Mouse (Mus musculus): ENCODE data around the gene BC048403.

DNA sequence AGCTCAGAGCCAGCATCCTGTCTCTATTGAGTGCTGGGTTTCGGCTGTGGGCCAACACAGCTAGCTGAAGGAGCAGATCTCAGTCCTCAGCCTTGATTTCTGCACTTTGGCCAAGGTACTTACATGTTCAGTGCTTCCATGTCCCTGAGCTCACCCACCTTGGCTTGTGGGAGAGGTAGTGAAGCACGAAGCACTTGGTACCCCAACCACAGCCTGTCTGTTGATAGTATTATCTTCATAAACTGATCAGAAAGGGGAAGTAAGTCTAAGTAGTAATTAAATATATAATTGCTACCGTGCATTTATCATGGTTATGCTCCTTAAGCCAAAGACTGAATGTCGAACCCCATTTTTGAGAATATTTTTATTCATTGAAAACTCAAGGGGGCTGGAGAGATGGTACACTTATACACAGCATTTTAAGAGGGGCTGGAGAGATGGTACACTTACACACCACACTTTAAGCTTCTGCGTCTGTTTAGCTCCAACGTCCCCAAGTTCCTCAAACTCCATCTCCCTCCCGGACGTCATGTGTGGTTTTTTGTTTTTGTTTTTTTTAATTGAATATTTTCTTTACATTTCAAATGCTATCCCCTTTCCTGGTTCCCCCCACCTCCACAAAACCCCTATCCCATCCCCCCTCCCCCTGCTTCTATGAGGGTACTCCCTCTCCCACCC is 8.6 kb upstream of the BC048403 start:
- TF ChIP-seq CTCF (conservative IDR thresholded peaks at IDR 0.05; ENCODE audit: low read length) (no peak), POU5F1 (IDR thresholded peaks at IDR 0.05; ENCODE audit: borderline replicate concordance, low read length) (no peak), NANOG (IDR thresholded peaks at IDR 0.05; ENCODE audit: borderline replicate concordance, low read length) (no peak)

Data from E14TG2a.4 (cell line).